Mouse (Mus musculus): ENCODE data around the gene Cwc27. TPM values are rescaled to one million over a fixed set of nuclear protein-coding genes. Genes with fewer than 3 reads are reported as not detected.

The Cwc27 gene
- polyA plus RNA-seq, 1 experiment, result 4.3 TPM

GRCm38 (mm10) chr13:104681212-104681611 lies 135.7 kb downstream of the Cwc27 start:
- 44% methylated on average over 1 of the region's 1 CpGs for WGBS
- no peaks in the 10 kb centered on the region; the same call in 1 of the 2 replicates for H3K4me1 ChIP-seq (ENCODE audit: control insufficient read depth, insufficient read depth, low read length)
- H3K36me3 ChIP-seq (ENCODE audit: control insufficient read depth, insufficient read depth, low read length), result no peaks in the 10 kb centered on the region
- no peak overlapping the region for H3K27ac ChIP-seq (ENCODE audit: insufficient read depth, low read depth, low read length)
- TF ChIP-seq CTCF (conservative IDR thresholded peaks at IDR 0.05; ENCODE audit: insufficient read depth, insufficient read length, low read depth, low read length), result no peak
- H3K4me3 ChIP-seq (ENCODE audit: insufficient read depth, low read depth, low read length), result no peak overlapping the region
- no peaks in the 10 kb centered on the region for H3K27me3 ChIP-seq (replicated peaks; ENCODE audit: control insufficient read depth, insufficient read depth, low read length)
- peak; percentile 65 for DNase-seq

GRCm38 (mm10) chr13:104661188-104661587 lies 155.8 kb downstream of the Cwc27 start:
- Histone ChIP-seq H3K36me3 (ENCODE audit: control insufficient read depth, insufficient read depth, low read length) (no peaks in the 10 kb centered on the region), H3K27me3 (replicated peaks; ENCODE audit: control insufficient read depth, insufficient read depth, low read length) (no peaks in the 10 kb centered on the region), H3K27ac (ENCODE audit: insufficient read depth, low read depth, low read length) (no peak overlapping the region), H3K4me1 (ENCODE audit: control insufficient read depth, insufficient read depth, low read length) (no peaks in the 10 kb centered on the region), H3K4me3 (ENCODE audit: insufficient read depth, low read depth, low read length) (no peak overlapping the region)
- 97% methylated on average over 9 of the region's 9 CpGs for WGBS
- no peak for TF ChIP-seq CTCF (conservative IDR thresholded peaks at IDR 0.05; ENCODE audit: insufficient read depth, insufficient read length, low read depth, low read length)
- TF ChIP-seq POLR2A (IDR thresholded peaks at IDR 0.05; ENCODE audit: low read depth, low read length), result no peak
- no peak for DNase-seq

- H3K27ac ChIP-seq (ENCODE audit: insufficient read depth, low read depth, low read length), result no peak overlapping the region
- TF ChIP-seq CTCF (conservative IDR thresholded peaks at IDR 0.05; ENCODE audit: insufficient read depth, insufficient read length, low read depth, low read length) (no peak), POLR2A (IDR thresholded peaks at IDR 0.05; ENCODE audit: low read depth, low read length) (no peak)
- no peak for DNase-seq
- no peaks in the 10 kb centered on the region for H3K36me3 ChIP-seq (ENCODE audit: control insufficient read depth, insufficient read depth, low read length)
- no peaks in the 10 kb centered on the region for H3K4me1 ChIP-seq (ENCODE audit: control insufficient read depth, insufficient read depth, low read length)
- no peaks in the 10 kb centered on the region for H3K27me3 ChIP-seq (replicated peaks; ENCODE audit: control insufficient read depth, insufficient read depth, low read length)
- no peak overlapping the region for H3K4me3 ChIP-seq (ENCODE audit: insufficient read depth, low read depth, low read length)
- WGBS, result 91% methylated on average over 7 of the region's 7 CpGs
Observed at GRCm38 (mm10) chr13:104660042-104660680, 156.8 kb downstream of the Cwc27 start.

- WGBS, result 93% methylated on average over 5 of the region's 5 CpGs
- H3K27ac ChIP-seq (ENCODE audit: insufficient read depth, low read depth, low read length), result no peak overlapping the region
- H3K27me3 ChIP-seq (replicated peaks; ENCODE audit: control insufficient read depth, insufficient read depth, low read length), result no peaks in the 10 kb centered on the region
- DNase-seq, result no peak
- H3K4me1 ChIP-seq (ENCODE audit: control insufficient read depth, insufficient read depth, low read length), result no peaks in the 10 kb centered on the region
- no peaks in the 10 kb centered on the region for H3K36me3 ChIP-seq (ENCODE audit: control insufficient read depth, insufficient read depth, low read length)
- TF ChIP-seq CTCF (conservative IDR thresholded peaks at IDR 0.05; ENCODE audit: insufficient read depth, insufficient read length, low read depth, low read length) (no peak), POLR2A (IDR thresholded peaks at IDR 0.05; ENCODE audit: low read depth, low read length) (no peak)
- no peak overlapping the region for H3K4me3 ChIP-seq (ENCODE audit: insufficient read depth, low read depth, low read length)
Observed at GRCm38 (mm10) chr13:104656666-104657272, 160.2 kb downstream of the Cwc27 start.

GRCm38 (mm10) chr13:104655137-104655536 lies 161.8 kb downstream of the Cwc27 start:
- no peak for TF ChIP-seq POLR2A (IDR thresholded peaks at IDR 0.05; ENCODE audit: low read depth, low read length)
- no peak for TF ChIP-seq CTCF (conservative IDR thresholded peaks at IDR 0.05; ENCODE audit: insufficient read depth, insufficient read length, low read depth, low read length)
- no peaks in the 10 kb centered on the region for H3K4me1 ChIP-seq (ENCODE audit: control insufficient read depth, insufficient read depth, low read length)
- no peaks in the 10 kb centered on the region for H3K27me3 ChIP-seq (replicated peaks; ENCODE audit: control insufficient read depth, insufficient read depth, low read length)
- DNase-seq, result no peak
- 66% methylated on average over 3 of the region's 3 CpGs for WGBS
- no peaks in the 10 kb centered on the region for H3K36me3 ChIP-seq (ENCODE audit: control insufficient read depth, insufficient read depth, low read length)
- H3K4me3 ChIP-seq (ENCODE audit: insufficient read depth, low read depth, low read length), result no peak overlapping the region
- H3K27ac ChIP-seq (ENCODE audit: insufficient read depth, low read depth, low read length), result no peak overlapping the region

- Histone ChIP-seq H3K36me3 (ENCODE audit: control insufficient read depth, insufficient read depth, low read length) (no peaks in the 10 kb centered on the region), H3K4me3 (ENCODE audit: insufficient read depth, low read depth, low read length) (no peak overlapping the region), H3K4me1 (ENCODE audit: control insufficient read depth, insufficient read depth, low read length) (no peaks in the 10 kb centered on the region), H3K27ac (ENCODE audit: insufficient read depth, low read depth, low read length) (no peak overlapping the region), H3K27me3 (replicated peaks; ENCODE audit: control insufficient read depth, insufficient read depth, low read length) (no peaks in the 10 kb centered on the region)
- no peak for DNase-seq
- 71% methylated on average over 2 of the region's 2 CpGs for WGBS
- TF ChIP-seq CTCF (conservative IDR thresholded peaks at IDR 0.05; ENCODE audit: insufficient read depth, insufficient read length, low read depth, low read length) (no peak), POLR2A (IDR thresholded peaks at IDR 0.05; ENCODE audit: low read depth, low read length) (no peak)
Observed at GRCm38 (mm10) chr13:104651763-104652162, 165.2 kb downstream of the Cwc27 start.

GRCm38 (mm10) chr13:104650654-104651053 lies 166.3 kb downstream of the Cwc27 start:
- no peaks in the 10 kb centered on the region for H3K27me3 ChIP-seq (replicated peaks; ENCODE audit: control insufficient read depth, insufficient read depth, low read length)
- TF ChIP-seq CTCF (conservative IDR thresholded peaks at IDR 0.05; ENCODE audit: insufficient read depth, insufficient read length, low read depth, low read length), result no peak
- TF ChIP-seq POLR2A (IDR thresholded peaks at IDR 0.05; ENCODE audit: low read depth, low read length), result no peak
- H3K4me3 ChIP-seq (ENCODE audit: insufficient read depth, low read depth, low read length), result no peak overlapping the region
- no peaks in the 10 kb centered on the region for H3K4me1 ChIP-seq (ENCODE audit: control insufficient read depth, insufficient read depth, low read length)
- no peak overlapping the region for H3K27ac ChIP-seq (ENCODE audit: insufficient read depth, low read depth, low read length)
- no peaks in the 10 kb centered on the region for H3K36me3 ChIP-seq (ENCODE audit: control insufficient read depth, insufficient read depth, low read length)
- 63% methylated on average over 2 of the region's 2 CpGs for WGBS
- DNase-seq, result no peak

All from kidney, adult 2 months (tissue).